Mouse (Mus musculus): ENCODE measurements at regions not wholly inside any gene's neighbourhood (a gene's known extent, or its start where the extent isn't known, plus 50 kb on each side); places are given as distances from the start of the nearest gene placed in this dataset.

GRCm38 (mm10) chr4:94188354-94188753 lies 368.0 kb upstream of the Gm10306 start:
- DNase-seq, result no peak

DNA sequence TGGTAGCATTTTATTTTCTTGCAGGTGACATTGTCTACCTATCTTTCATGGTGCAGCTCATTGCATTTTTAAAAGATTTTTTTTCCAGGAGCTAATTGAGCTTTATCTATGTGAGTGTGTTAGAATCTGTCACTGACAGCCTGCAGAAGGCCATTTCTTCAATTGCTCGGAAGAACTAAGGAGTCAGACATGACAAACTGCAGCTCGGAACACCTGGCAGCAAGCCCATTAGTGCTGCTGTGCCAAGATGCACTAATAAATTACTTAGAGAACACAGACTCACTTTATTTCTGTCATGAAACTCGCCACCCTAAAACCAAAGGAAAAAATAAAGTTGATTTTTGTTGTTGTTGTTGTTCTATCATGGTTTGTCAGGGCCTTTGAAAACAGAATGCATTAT lies 367.5 kb upstream of the Gm10306 start:
- DNase-seq, result peak; percentile 89

DNA sequence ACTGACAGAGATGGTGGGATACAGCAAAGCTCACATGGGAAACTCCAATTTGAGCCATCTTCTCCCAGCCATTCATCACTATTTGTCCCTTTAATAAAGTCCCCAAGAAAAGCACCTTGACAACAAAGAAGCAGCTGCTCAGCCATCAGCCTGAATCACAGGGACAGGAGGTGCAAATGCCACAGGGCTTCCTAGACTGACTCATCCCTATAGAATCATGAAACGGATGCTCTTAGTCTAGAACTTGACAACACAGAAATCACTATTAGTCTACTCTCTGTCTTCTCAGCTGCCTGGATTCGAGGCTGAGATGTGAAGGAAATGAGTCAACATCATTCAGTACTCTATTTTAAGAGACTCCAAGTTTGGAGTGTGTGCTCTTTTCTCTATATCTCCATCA lies 365.4 kb upstream of the Gm10306 start:
- no peak for DNase-seq

GRCm38 (mm10) chr4:94216265-94216664 lies 340.1 kb upstream of the Gm10306 start:
- DNase-seq, result no peak

DNA sequence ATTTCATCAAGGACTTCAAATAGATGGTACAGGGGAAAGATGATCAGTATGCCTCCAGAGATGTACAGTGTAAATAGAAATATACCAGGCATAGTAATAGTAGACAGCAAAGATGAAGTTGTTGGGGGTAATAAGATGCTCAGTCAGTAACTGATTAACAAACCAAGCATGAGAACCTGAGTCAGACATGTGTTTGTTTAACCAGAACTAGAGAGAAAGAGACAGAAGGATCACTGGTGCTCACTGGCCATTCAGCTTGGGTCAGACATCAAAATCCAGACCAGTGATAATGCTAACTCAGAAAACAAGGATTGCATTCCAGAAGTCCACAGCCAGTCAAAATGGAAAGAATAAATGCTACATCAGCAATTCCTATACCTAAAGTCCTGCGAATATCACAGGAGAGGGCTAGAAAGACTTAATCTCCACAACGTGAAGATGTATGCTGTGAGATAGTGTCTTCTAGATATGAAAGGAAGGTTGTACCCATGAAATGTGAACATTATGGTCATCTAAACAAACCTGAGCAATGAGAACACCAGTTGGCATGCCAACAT lies 320.6 kb upstream of the Gm10306 start:
- no peak for DNase-seq

- DNase-seq, result peak; percentile 7
Observed at GRCm38 (mm10) chr4:94256026-94256425, 300.3 kb upstream of the Gm10306 start.

GRCm38 (mm10) chr4:94261136-94261535 lies 295.2 kb upstream of the Gm10306 start:
- no peak for DNase-seq

DNA sequence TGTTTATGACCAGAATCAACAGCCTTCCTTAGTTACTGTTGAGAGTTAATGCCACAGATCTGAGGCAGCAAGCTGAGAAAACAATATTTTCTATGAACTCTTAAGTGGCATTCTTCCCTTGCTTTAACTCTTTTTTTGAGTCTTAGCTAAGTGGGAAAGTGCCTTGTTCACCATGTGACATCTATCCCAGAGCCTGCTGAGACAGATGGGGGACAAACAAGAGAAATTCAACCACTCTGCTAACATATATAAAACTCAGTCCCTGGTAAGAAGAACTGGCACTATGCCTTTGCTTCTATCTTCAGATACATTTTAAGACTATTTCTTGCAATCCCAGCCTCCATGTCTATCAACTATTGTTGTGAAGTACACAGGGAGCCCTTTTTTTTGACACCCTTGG lies 274.6 kb upstream of the Gm10306 start:
- no peak for DNase-seq

DNA sequence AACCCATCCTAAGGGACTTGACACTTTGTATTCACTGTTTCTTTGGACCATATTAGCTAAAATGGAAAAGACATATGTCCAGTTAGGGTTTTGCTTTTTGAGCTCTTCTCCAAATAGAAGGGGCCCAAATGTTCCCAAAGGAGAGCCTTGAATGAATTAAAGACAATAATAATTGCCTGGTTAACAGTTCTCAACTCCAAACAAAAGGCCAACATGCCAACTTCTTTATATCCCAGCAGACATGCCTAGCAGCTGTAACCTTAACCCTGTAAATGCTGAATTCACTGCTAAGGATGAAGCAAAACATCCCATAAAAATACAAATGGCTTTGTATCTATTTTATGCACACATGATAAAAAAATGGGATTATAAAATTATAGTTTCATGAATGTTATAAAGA lies 264.2 kb upstream of the Gm10306 start:
- DNase-seq, result no peak

DNA sequence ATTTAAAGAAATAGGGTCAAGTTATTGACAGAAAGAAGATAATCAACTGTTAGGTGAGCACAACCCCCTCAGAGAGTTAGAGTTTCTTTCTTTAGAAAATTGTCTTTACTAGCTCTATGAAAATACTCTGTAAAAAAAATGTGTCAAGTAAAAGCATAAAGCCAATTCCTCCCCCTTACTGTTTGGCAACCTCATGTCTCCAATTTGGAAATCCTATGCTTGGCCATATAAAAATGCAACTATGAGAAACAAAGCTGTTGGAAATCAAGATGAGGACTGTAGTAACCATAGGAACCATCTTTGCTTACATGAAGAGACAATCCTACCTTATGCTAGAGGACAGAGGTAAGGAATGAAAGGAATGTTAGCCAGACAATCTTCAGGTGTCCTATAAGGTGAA lies 239.0 kb upstream of the Gm10306 start:
- no peak for DNase-seq

GRCm38 (mm10) chr4:94326759-94327158 lies 229.6 kb upstream of the Gm10306 start:
- no peak for DNase-seq

- no peak for DNase-seq
Observed at GRCm38 (mm10) chr4:94343331-94343730, 213.0 kb upstream of the Gm10306 start.

DNA sequence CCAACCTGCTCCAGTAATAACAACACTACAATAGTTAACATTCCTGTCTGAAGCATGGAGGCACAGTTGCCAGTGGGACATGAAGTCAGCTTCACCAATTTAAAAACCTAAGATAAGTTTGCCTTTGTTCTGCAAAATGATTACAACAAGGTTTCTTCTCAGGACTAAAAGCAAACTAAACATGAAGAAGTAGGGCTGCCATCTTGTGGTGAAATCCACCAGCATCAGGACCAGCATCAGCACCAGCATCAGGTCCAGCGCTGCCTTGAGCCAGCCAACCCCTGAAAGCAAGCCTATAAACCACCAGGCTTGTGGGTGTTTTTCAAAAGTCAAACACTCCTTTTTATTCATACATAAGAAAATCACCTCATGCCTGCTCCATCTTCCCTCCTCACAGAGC lies 207.1 kb upstream of the Gm10306 start:
- no peak for DNase-seq

GRCm38 (mm10) chr4:94356982-94357381 lies 199.4 kb upstream of the Gm10306 start:
- DNase-seq, result no peak

DNA sequence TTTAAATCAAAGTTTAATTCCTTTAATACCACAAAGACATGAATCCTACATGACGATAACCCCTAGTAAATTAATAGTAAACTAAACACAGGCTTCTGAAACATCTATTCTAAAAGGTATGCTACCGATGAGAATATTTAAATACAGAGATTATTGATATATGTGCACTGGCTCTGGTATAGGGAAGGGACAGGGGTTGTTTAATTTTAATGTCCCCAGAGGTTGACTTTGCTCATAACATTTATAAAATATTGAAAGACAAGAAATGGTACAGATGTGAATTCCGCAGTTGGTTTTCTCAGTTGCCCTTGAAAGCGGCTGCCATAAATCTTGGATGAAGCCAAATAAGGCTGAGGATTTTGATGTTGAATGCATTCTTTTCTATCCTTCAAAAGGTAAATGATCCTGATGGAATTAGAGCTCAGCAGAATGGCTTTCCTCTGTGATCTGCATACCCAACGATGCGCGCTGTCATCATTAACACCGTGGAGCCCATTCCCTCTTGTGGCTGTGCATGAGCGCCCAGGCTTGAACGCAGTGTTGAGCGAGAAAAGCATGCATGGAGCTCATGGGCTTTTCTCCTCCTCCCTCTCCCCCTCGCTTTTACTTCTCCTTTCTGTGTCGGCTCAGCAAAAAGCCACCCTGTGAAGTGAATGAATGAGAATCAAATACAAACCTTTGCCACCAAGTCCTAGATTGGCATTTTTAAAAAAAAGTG lies 195.4 kb upstream of the Gm10306 start:
- no peak for DNase-seq

GRCm38 (mm10) chr4:94361528-94362217 lies 194.7 kb upstream of the Gm10306 start:
- no peak for DNase-seq

- DNase-seq, result no peak
Observed at GRCm38 (mm10) chr4:94365375-94365774, 191.0 kb upstream of the Gm10306 start.

GRCm38 (mm10) chr4:94367174-94367573 lies 189.2 kb upstream of the Gm10306 start:
- no peak for DNase-seq

- no peak for DNase-seq
Observed at GRCm38 (mm10) chr4:94370981-94371380, 185.4 kb upstream of the Gm10306 start.

- no peak for DNase-seq
Observed at GRCm38 (mm10) chr4:94376256-94376655, 180.1 kb upstream of the Gm10306 start.

DNA sequence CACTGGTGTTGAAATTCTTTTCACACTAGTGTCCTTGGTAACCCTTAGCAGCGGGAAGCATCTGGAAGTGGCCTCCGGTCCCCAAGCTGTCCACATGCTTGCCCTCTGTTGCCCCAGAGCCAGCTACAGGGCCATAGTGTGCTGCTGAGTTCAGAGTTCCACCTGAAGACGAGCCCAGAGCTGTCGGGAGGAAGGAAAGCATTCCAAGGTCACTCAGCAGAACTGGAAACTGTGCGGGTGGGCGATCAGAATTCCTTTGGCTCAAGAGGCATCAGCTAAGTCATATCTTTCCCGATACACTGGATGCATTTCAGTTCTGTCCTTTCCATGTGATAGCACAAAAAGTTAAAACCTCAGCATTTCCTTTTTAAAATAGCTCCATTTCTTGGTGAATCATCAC lies 170.6 kb upstream of the Gm10306 start:
- DNase-seq, result peak; percentile 11

GRCm38 (mm10) chr4:94388317-94388716 lies 168.0 kb upstream of the Gm10306 start:
- DNase-seq, result no peak

DNA sequence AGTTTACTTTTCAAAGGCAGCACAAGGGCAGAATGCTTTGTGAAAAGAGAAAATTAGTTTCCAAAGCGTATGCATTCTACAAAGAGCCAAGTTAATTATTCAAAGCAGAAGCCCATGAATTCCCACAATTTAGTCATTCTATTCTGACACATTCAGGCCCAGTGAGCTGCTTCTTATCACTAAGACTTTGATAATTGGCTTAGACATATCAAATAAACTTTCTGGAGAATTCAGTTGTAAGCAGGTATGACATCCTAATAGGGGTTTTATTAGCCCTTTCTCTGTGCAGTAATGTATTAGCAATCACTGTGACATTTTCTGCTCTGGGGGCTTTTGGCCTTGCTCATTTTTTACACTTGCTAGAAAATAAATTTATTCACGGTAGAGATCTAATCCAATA lies 161.9 kb upstream of the Gm10306 start:
- no peak for DNase-seq

GRCm38 (mm10) chr4:94397284-94397683 lies 159.1 kb upstream of the Gm10306 start:
- DNase-seq, result no peak
